Mouse (Mus musculus) right cerebral cortex, postnatal 14 days (tissue): ENCODE measurements around the gene Tada2a.

Source experiments
- DNase-seq: peaks from one replicate; pipeline ENCODE4 v3.0.0; 2022

The Tada2a gene

GRCm38 (mm10) chr11:84128943-84129798, at the start of gene Tada2a, which contains the start of gene Acaca:
TSS of gene Tada2a (minus strand) at chr11:84129600.
TSS of gene Acaca (plus strand) at chr11:84129672.
- peak; percentile 78 for DNase-seq

DNA sequence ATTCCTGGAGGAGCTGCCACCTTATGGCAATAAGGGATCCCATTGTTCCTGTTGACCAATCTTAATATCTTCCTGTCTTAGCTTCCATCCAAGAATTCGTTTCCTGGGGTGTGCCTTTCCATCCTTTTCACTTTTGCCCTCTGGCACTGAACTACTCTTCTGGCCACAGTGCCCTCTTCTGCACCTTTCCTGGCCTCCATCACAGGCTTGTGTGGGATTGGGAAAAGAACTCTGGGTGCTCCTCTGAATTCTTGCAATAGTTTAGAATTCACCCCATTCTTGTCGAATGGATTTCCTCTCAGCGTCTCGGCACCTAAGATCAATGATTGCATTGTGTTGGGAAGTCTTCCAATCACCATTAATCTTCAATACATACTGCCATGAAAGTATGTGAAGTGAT, 49.2 kb upstream of the Tada2a start:
- no peak for DNase-seq

DNA sequence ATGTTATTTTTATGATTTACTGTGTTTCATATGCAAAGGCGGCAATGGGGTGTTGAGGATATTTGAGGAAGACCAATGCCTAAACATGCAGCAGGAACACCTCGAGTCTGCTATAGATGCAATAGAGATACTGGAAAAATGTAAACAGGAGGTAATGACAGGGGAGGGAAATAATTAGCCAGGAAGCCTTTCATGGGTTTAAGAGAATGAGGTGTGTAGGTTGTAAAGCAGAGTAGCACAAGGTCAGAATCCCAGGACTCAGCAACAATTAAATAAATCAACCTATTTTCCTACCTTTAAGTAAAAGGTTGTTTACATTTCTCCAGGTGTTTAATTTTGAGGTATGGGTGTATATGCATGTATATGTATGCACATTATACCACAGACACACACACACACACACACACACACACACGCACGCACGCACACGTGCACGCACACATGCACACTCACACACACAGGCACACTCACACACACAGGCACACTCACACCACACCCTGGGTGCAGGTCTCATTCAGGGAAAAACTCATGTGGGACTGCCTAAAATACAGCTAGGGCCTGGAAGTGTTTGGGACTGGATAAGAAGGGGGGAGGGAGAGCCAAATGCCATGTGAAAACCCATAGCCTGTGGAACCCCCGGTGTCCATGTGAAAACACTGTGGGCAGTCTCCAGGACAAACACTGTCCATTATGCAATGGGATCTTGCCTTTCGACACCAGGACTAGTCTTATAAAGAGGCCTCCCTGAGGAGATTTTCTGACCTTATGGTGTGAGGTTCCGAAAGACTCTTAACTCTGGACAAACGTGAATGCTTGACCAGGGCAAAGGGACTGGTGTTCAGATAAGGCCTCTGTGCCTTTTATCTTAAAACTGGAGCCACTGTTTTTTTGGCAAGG, 43.4 kb upstream of the Tada2a start:
- DNase-seq: no peak

GRCm38 (mm10) chr11:84168701-84169288, 39.4 kb upstream of the Tada2a start:
- peak; percentile 31 for DNase-seq

- no peak for DNase-seq
Measured at GRCm38 (mm10) chr11:84167046-84167526, 37.7 kb upstream of the Tada2a start, which contains the start of gene Gm11437. TSS of gene Gm11437 (minus strand) at chr11:84167476.

DNA sequence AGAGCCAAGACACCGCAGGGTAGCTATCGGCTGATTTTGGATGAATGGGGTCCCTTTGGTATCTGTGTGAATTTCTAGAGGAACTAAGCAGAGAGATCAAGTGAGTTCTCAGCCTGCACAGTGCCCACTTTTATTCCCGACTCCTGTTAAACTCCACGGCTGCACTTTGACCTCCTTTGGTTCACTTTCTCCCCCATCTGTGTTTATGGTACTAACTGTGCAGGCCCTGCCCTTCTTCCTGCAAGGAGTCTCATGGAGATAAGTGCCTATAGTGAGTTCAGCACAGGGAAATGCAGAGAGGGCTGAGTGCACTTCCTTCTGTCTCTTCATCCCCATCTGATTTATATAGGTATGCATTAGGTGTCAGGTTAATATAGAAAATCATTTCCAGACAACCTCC, 35.2 kb upstream of the Tada2a start:
- no peak for DNase-seq

DNA sequence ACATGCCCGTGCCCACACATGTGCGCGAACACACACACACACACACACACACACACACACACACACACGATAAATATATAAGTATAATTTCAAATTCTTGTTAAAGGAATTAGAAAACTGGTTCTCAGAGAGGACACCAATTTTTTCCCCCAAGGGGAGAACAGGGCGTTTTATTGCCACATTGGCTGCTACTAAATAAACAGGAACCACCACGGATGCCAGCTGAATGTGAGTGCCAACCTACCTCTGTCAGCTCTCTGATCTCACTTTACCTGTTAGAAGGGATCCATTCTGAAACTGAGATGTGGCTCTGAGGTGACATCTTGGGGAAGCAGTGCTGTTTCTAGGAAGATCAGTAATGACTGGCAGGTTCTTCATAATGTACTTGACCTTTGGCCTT, 34.7 kb upstream of the Tada2a start:
- no peak for DNase-seq

DNA sequence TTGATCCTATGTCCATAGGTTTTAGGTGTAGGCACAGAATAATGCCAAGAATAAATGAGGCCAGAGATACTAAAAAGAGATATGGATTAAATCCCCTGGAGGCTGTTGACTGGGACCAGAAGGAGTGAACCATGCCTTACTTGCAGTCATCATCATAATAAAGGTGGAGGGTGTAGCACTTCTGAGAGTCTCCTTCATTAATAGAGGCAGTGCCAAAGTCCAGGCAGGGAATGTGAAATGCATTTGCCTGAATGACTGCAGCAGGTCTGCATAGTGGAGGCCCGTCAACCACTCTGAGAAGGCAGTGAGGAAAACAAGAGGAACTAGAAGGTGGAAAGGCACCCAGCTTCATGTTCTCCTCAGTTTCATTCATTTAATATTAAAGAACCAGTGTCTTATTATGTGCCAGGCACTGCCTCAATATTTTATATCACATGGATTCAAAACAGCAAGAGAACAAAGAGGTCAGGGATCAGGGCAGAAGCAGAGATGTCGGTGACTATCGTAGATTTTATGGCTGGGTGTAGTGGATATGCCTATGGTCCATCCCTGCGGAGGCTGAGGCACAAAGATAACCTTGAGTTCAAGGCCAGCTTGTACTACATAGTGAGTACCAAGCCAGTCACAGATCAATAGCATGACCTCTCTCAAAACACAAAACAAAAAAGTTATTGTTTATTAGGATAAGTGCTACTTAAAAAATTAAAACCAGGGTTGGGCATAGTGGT, 27.3 kb upstream of the Tada2a start:
- no peak for DNase-seq

GRCm38 (mm10) chr11:84150884-84151283, 21.5 kb upstream of the Tada2a start:
- DNase-seq: peak; percentile 9

DNA sequence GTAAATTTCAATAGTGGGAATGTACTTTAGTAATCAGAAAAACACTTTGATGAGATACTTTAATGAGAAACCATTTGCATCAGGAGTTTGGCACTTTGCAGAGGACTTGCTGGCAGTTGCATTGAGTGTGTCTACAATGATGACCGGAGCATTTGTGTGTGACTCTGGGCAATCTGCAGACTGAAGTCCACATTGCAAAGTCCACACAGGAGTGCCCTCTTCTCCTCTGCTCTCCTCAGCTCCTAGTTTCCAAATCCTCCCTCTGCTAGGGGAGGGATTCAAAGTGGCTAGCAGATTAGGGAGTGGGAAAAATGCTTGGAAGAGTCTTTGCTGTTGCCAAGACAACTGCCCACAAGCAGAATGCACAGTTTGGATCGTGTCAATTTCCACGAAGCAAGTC, 16.7 kb upstream of the Tada2a start:
- DNase-seq: no peak

- no peak for DNase-seq
Measured at GRCm38 (mm10) chr11:84145201-84145798, 15.9 kb upstream of the Tada2a start.

- DNase-seq: peak; percentile 60
Measured at GRCm38 (mm10) chr11:84141752-84142151, 12.4 kb upstream of the Tada2a start.

- no peak for DNase-seq
Measured at GRCm38 (mm10) chr11:84136453-84136852, 7.1 kb upstream of the Tada2a start.

DNA sequence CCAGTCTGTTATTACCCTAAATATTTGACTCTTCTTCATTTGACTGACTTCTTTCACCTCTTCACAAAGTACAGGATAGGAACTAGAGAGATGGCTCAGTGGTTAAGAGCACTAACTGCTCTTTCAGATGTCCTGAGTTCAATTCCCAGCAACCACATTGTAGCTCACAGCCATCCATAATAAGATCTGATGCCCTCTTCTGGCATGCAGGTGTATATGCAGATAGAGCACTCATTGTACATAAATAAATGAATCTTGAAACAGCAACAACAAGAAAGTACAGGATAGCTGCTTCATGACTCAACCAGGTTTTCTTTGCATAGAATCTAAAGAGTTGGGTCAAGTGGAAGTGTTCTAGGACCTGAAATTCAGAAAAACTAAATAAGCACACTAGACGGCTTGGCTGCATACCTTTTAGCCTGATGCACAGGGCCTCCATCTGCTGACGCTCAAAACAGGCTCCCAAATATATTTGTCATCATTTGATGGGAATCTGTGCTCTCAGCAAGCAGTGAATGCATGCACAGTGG, 5.0 kb upstream of the Tada2a start:
- DNase-seq: no peak

DNA sequence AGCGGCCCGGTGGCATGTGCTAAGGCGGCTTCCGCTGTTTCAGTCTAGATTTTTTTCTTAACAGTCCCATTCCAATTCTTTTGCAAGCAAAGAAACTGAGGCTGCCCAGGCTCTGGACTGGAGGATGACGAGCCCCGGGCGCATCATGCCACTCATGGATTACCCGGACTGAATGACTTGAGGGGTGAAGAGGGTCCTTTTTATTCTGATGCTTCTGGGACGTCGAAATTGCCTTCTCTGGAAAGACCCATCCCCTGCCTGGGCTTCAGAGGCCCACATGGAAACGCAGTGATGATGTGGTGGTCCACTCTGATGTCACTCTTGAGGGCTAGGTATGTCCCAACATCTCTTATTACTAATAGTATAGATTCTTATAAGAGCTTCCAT, 392 bp upstream of the Tada2a start:
- no peak for DNase-seq

- no peak for DNase-seq
Measured at GRCm38 (mm10) chr11:84127977-84128376, 1.4 kb downstream of the Tada2a start.

GRCm38 (mm10) chr11:84121051-84121956, 8.1 kb downstream of the Tada2a start:
- DNase-seq: no peak

GRCm38 (mm10) chr11:84117431-84117830, 12.0 kb downstream of the Tada2a start:
- no peak for DNase-seq

DNA sequence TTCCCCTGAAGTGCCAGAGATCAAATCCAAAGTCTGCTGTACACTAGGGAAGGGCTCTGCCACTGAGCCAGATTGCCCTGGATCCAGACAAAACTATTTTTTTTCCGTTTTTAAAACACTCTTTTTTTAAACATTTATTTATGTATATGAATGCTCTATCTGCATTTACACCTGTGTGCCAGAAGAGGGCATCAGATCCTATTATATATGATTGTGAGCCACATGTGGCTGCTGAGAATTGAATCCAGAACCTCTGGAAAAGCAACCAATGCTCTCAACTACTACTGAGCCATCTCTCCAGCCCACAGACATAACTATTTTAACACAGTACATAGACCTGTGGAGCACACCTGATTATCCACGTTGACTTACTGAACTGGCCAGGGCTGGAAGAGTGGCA, 13.2 kb downstream of the Tada2a start:
- DNase-seq: no peak

- no peak for DNase-seq
Measured at GRCm38 (mm10) chr11:84115646-84116045, 13.8 kb downstream of the Tada2a start.

GRCm38 (mm10) chr11:84113623-84114022, 15.8 kb downstream of the Tada2a start:
- no peak for DNase-seq
